21 mouse cellular contexts compared by ENCODE assay signal in genomic region chr3:67601616-67602138, GRCm38 (mm10).
"Had no signal": no experiment of that assay in that cellular context is flagged by ENCODE, and none has a peak within 500 bp of the region (broad histone marks: within the 10 kb centered on the region; RNA-seq: fewer than 3 reads in every experiment).

No protein-coding gene starts in this region.

- H3K4me1 ChIP-seq: limb, embryonic 12.5 days; limb, embryonic 15.5 days; megakaryocyte, embryonic 14.5 days; neural tube, embryonic 13.5 days; stomach, embryonic 15.5 days had no signal

- H3K4me3 ChIP-seq: layer of hippocampus, adult 2 months; limb, embryonic 12.5 days; limb, embryonic 15.5 days; megakaryocyte, embryonic 14.5 days; midbrain, embryonic 10.5 days; midbrain, embryonic 13.5 days; myocyte; neural tube, embryonic 13.5 days; stomach, embryonic 15.5 days had no signal

- H3K4me2 ChIP-seq: limb, embryonic 12.5 days; limb, embryonic 15.5 days; liver, embryonic 11.5 days; midbrain, embryonic 13.5 days; neural tube, embryonic 13.5 days; stomach, embryonic 15.5 days had no signal

- H3K27me3 ChIP-seq: limb, embryonic 12.5 days; limb, embryonic 15.5 days; megakaryocyte, embryonic 14.5 days; midbrain, embryonic 13.5 days; neural tube, embryonic 13.5 days; stomach, embryonic 15.5 days had no signal

- H3K9me3 ChIP-seq: limb, embryonic 12.5 days; limb, embryonic 15.5 days; megakaryocyte, embryonic 14.5 days; midbrain, embryonic 10.5 days; midbrain, embryonic 13.5 days; neural tube, embryonic 13.5 days; stomach, embryonic 15.5 days had no signal

- ATAC-seq: intestine, postnatal 0 days; liver, postnatal 0 days; midbrain, embryonic 13.5 days; midbrain, embryonic 16.5 days had no signal

- H3K27ac ChIP-seq: kidney, postnatal 0 days; layer of hippocampus, adult 2 months; limb, embryonic 12.5 days; limb, embryonic 15.5 days; liver, embryonic 14.5 days; midbrain, embryonic 10.5 days; midbrain, embryonic 13.5 days; neural tube, embryonic 13.5 days; stomach, embryonic 15.5 days had no signal

- DNase-seq: kidney, adult 9 months; left cerebral cortex, postnatal 4 days; liver, postnatal 0 days; retina, postnatal 1 day; right cerebral cortex, postnatal 25 days; spleen, adult 18-20 months; thymus, postnatal 36 days had no signal

- H3K9ac ChIP-seq: limb, embryonic 12.5 days; limb, embryonic 15.5 days; liver, embryonic 14.5 days; liver, postnatal 0 days; midbrain, embryonic 13.5 days; neural tube, embryonic 13.5 days; stomach, embryonic 15.5 days had no signal
